Mouse (Mus musculus) hindbrain, embryonic 15.5 days (tissue): ENCODE measurements around the gene Pde1a. TPM values are rescaled to one million over a fixed set of nuclear protein-coding genes. Genes with fewer than 3 reads are reported as not detected.

Experiments
- polyA plus RNA-seq: library from polyadenylated mRNA; unstranded; fragments of >200 nt; fragmentation: Nextera tagmentation; extraction: Ambion mirVana; gene quantifications from 2 replicates; pipeline ENCODE4 v1.2.1, GENCODE M21; 2015

The Pde1a gene
- polyA plus RNA-seq, 1 experiment from 2014 or later: 9.0 TPM

Other genes with a start within 250 kb of the Pde1a start
- not detected in 2 replicates for gene Prdx6b, start 163.0 kb upstream of the Pde1a start, polyA plus RNA-seq
- 63.1 and 65.1 TPM in 2 replicates for gene Dnajc10, start 186.0 kb upstream of the Pde1a start, polyA plus RNA-seq